8 mouse cellular contexts compared by ENCODE assay signal in the genomic region with DNA sequence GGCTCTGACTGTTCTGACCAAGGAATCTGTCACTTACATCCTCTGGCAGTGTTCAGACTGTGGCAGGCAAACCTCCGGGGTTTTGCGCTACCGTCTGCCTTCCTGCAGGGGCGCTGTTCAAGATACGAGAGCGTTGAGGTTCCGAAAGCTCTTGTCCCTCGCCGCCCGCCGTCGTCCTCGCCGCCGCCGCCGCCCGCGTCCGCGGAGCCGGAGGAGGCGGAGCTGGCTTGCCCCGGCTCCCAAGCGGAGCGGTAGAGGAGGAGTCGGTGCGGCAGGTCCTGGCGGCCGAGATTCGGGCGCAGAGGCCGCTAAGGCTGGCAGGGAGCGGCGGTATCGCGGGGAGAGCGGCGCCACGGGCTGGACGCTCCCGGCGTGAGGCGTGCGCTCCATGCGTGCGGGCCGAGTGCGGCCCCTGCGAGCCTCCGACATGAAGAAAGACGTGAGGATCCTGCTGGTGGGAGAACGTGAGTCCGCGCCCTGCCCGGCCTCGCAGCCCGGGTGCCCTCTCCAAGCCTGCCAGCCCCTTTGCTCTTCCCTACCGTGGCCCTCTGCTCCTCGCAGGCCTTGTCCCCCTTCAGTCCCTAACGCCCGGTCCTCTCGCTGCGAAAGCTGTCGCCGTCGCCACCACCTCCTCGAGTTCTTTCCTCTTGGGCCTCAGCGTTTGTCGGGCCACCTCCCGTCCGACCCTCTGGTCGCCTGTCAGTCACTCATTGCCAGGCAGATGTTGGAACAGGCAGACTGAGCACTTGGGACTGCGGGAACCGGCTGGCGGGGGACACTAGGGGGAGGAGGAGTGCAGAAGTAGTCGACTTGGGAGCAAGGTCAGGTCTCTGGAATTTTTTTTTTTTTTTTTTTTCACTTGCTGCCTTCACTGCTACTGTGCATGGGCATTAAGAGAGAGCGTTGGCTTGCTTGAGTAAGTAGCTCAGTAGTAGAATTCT. TPM values are rescaled to one million over a fixed set of nuclear protein-coding genes. Genes with fewer than 3 reads are reported as not detected.
A peak's percentile ranks its signal among the peaks of the same experiment; 100 is the strongest.
DNase-seq lines count a peak whose midpoint lies in the region; ATAC-seq and TF ChIP-seq lines count a peak whose summit lies in the region.

Rhot1 (plus strand) TSS at position 160 of the 941 bp plus-strand sequence.

- H3K9me3 ChIP-seq in E14TG2a.4 (ENCODE audit: low read length) = no peaks in the 10 kb centered on the region
- H3K9me3 ChIP-seq in forebrain, embryonic 13.5 days (replicated peaks) = no peaks in the 10 kb centered on the region
- H3K9me3 ChIP-seq in liver, postnatal 0 days (ENCODE audit: low read length) = no peaks in the 10 kb centered on the region
- H3K9me3 ChIP-seq in neural tube, embryonic 14.5 days (ENCODE audit: control insufficient read depth, low read length) = no peaks in the 10 kb centered on the region

- 0% methylated on average over 74 of the region's 78 CpGs for WGBS in forebrain, embryonic 13.5 days
- under 1% methylated on average over 78 of the region's 78 CpGs for WGBS in large intestine, adult 2 months
- WGBS in liver, postnatal 0 days (ENCODE audit: insufficient replicate concordance) = 3% methylated on average over 62 of the region's 78 CpGs
- WGBS in neural tube, embryonic 14.5 days = under 1% methylated on average over 69 of the region's 78 CpGs

- peak; percentile 96 for ATAC-seq in forebrain, embryonic 13.5 days
- ATAC-seq in liver, postnatal 0 days = peak; percentile 97
- ATAC-seq in neural tube, embryonic 14.5 days (ENCODE audit: low read depth) = peak; percentile 95

- peak within 1 kb of the TSS; percentile 95 for H3K27ac ChIP-seq in forebrain, embryonic 13.5 days
- peak within 1 kb of the TSS; percentile 98 for H3K27ac ChIP-seq in liver, postnatal 0 days (ENCODE audit: low read depth)
- peak within 1 kb of the TSS; percentile 89 for H3K27ac ChIP-seq in neural tube, embryonic 14.5 days (ENCODE audit: low read depth, low read length)

- H3K4me3 ChIP-seq in E14TG2a.4 (replicated peaks; ENCODE audit: low read length) = peak within 1 kb of the TSS; percentile 100
- H3K4me3 ChIP-seq in forebrain, embryonic 13.5 days = peak within 1 kb of the TSS; percentile 96
- H3K4me3 ChIP-seq in liver, postnatal 0 days (ENCODE audit: low read depth, low read length) = peak within 1 kb of the TSS; percentile 86
- peak within 1 kb of the TSS; percentile 97 for H3K4me3 ChIP-seq in neural tube, embryonic 14.5 days (ENCODE audit: low read depth, low read length)

- peak; percentile 54 for TF ChIP-seq CTCF in E14TG2a.4 (conservative IDR thresholded peaks at IDR 0.05; ENCODE audit: low read length)
- peak; percentile 95 for TF ChIP-seq CTCF in liver, postnatal 0 days (IDR thresholded peaks at IDR 0.05; ENCODE audit: low read depth)

- intact Hi-C loops in heart, postnatal 10 days (cut with DNase I) = loop anchor here (5.0 kb wide), 1 partner anchor 122 kb away; the partner anchor contains the start of gene Atad5

- H3K4me2 ChIP-seq in forebrain, embryonic 13.5 days = peak within 1 kb of the TSS; percentile 75
- peak within 1 kb of the TSS; percentile 73 for H3K4me2 ChIP-seq in liver, postnatal 0 days (ENCODE audit: low read depth, low read length)
- H3K4me2 ChIP-seq in neural tube, embryonic 14.5 days (ENCODE audit: low read depth, low read length) = peak within 1 kb of the TSS; percentile 65

- no peaks in the 10 kb centered on the region for H3K27me3 ChIP-seq in E14TG2a.4 (ENCODE audit: insufficient read depth, low read length)
- H3K27me3 ChIP-seq in forebrain, embryonic 13.5 days = no peaks in the 10 kb centered on the region
- H3K27me3 ChIP-seq in liver, postnatal 0 days (ENCODE audit: insufficient read depth, low read length) = no peaks in the 10 kb centered on the region
- H3K27me3 ChIP-seq in neural tube, embryonic 14.5 days (ENCODE audit: control insufficient read depth, insufficient read depth, low read length) = no peaks in the 10 kb centered on the region

- peaks cover 20% of the 10 kb centered on the region for H3K36me3 ChIP-seq in E14TG2a.4 (ENCODE audit: insufficient read depth, low read length)
- peaks cover 10% of the 10 kb centered on the region for H3K36me3 ChIP-seq in forebrain, embryonic 13.5 days (ENCODE audit: poor library complexity, severe bottlenecking)
- H3K36me3 ChIP-seq in liver, postnatal 0 days (replicated peaks; ENCODE audit: insufficient read depth, low read length) = 0 out of 2 replicates have a peak, but pooled peaks cover 2% of the 10 kb centered on the region
- H3K36me3 ChIP-seq in neural tube, embryonic 14.5 days (ENCODE audit: control insufficient read depth, insufficient read depth, low read length) = no peaks in the 10 kb centered on the region

- peaks cover 34% of the 10 kb centered on the region for H3K4me1 ChIP-seq in E14TG2a.4 (replicated peaks; ENCODE audit: low read depth, low read length)
- peaks cover 16% of the 10 kb centered on the region for H3K4me1 ChIP-seq in forebrain, embryonic 13.5 days
- H3K4me1 ChIP-seq in liver, postnatal 0 days (ENCODE audit: insufficient read depth) = peaks cover 10% of the 10 kb centered on the region
- peaks cover 8% of the 10 kb centered on the region for H3K4me1 ChIP-seq in neural tube, embryonic 14.5 days (ENCODE audit: control insufficient read depth, insufficient read depth, low read length)

- no peak for TF ChIP-seq EP300 in liver, postnatal 0 days (IDR thresholded peaks at IDR 0.05; ENCODE audit: low read depth)

- peak; percentile 93 for DNase-seq in c-Kit-positive CD71-positive TER-119-positive erythroid progenitor cells, embryonic 14.5 days (ENCODE audit: low spot score)
- DNase-seq in heart, postnatal 10 days = peak; percentile 97 to 99
- DNase-seq in large intestine, adult 2 months (ENCODE audit: low read depth, low spot score) = peak; percentile 74
- DNase-seq in liver, postnatal 0 days = peak; percentile 98
- peak; percentile 98 for DNase-seq in testis, postnatal 10 days (ENCODE audit: low spot score)

- H3K9ac ChIP-seq in forebrain, embryonic 13.5 days = peak within 1 kb of the TSS; percentile 90
- H3K9ac ChIP-seq in liver, postnatal 0 days (replicated peaks) = peak within 1 kb of the TSS; percentile 91
- peak within 1 kb of the TSS; percentile 95 for H3K9ac ChIP-seq in neural tube, embryonic 14.5 days (replicated peaks; ENCODE audit: low read depth, low read length)

RNA-seq across cellular contexts. Expression of gene Rhot1, which starts in this region (rescaled TPM):
- 60.5 and 61.9 TPM in 2 replicates for polyA plus RNA-seq in forebrain, embryonic 13.5 days (2015; fragmentation: Nextera tagmentation; extraction: Ambion mirVana)
- total RNA-seq in heart, postnatal 10 days (2021) = 10 to 100 TPM; 67.4 to 72.5 TPM
- polyA plus RNA-seq in large intestine, adult 2 months (2012; rRNA removed) = 8.0 and 9.9 TPM in 2 replicates
- polyA plus RNA-seq in liver, postnatal 0 days (2015; fragmentation: Nextera tagmentation; extraction: Ambion mirVana) = 22.7 and 24.6 TPM in 2 replicates
- polyA plus RNA-seq in neural tube, embryonic 14.5 days (2014; fragmentation: Nextera tagmentation; extraction: Ambion mirVana) = 87.7 and 92.2 TPM in 2 replicates

Comparison
In these comparisons a context has a peak if more than half of its experiments do, and no peak if none do; other contexts are left out.
1. Peak in every context shown above with its lines: DNase-seq, ATAC-seq, H3K4me3 ChIP-seq and H3K27ac ChIP-seq.